Mouse (Mus musculus): ENCODE measurements at regions not wholly inside any gene's neighbourhood (a gene's known extent, or its start where the extent isn't known, plus 50 kb on each side); places are given as distances from the start of the nearest gene placed in this dataset.
"Not testable (repeated sequence)": the region's sequence is repeated elsewhere in the genome, so short reads cannot be mapped to it uniquely, and the experiment has no call there.

DNA sequence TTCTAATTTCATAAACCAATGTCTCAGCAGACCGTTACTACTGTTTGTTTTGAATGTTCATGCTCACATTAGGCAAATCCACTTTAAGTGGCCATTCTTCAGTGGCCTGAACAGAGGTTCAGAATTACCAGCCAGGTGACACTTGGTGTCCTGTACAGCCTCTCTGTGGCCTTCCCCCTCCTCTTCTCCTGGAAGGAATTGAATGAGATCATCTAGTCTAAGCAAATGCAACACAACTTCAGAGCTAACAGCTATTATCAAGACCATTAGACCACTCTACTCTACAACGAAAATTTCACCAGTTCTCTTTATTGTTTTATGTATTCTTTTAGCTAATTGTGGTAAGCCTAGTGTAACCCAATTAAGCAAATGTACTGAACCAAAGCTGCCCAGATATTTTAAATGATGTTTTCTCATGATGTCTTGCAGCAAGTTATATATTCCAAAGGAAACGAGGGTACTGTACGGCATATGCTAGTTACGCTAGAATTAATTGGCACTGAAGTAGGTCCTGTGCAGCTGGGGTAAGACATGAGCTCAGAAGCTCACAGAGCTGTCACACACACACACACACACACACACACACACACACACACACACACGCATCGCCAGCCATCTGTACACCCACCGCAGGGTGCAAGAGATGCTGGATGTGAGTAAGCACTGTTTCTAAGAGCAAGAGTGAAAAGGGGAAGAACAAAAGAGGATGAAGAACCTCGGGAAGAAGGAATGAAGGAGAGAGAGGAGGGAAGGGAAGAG, 176.7 kb upstream of the Afdn start:
- Histone ChIP-seq H3K4me3 (ENCODE audit: insufficient read depth, low read depth, low read length) (no peak overlapping the region), H3K4me1 (ENCODE audit: control insufficient read depth, insufficient read depth, insufficient read length, low read length) (no peaks in the 10 kb centered on the region), H3K27ac (replicated peaks; ENCODE audit: low read depth, low read length) (no peak overlapping the region)

GRCm38 (mm10) chr17:13584394-13584793, 175.9 kb upstream of the Afdn start:
- no peak overlapping the region for H3K27ac ChIP-seq (replicated peaks; ENCODE audit: low read depth, low read length)
- H3K4me3 ChIP-seq (ENCODE audit: insufficient read depth, low read depth, low read length) = no peak overlapping the region
- H3K4me1 ChIP-seq (ENCODE audit: control insufficient read depth, insufficient read depth, insufficient read length, low read length) = no peaks in the 10 kb centered on the region

GRCm38 (mm10) chr17:13590240-13590837, 170.0 kb upstream of the Afdn start:
- not testable (repeated sequence) for H3K27ac ChIP-seq (replicated peaks; ENCODE audit: low read depth, low read length); H3K4me1 ChIP-seq (ENCODE audit: control insufficient read depth, insufficient read depth, insufficient read length, low read length); H3K4me3 ChIP-seq (ENCODE audit: insufficient read depth, low read depth, low read length)

All from brown adipose tissue, adult 24 weeks (tissue).